Mouse (Mus musculus): ENCODE measurements at regions not wholly inside any gene's neighbourhood (a gene's known extent, or its start where the extent isn't known, plus 50 kb on each side); places are given as distances from the start of the nearest gene placed in this dataset.

- peak; percentile 29 for DNase-seq (ENCODE audit: low read depth)
Measured at GRCm38 (mm10) chr14:25372581-25372980, 86.4 kb upstream of the Zmiz1 start.

DNA sequence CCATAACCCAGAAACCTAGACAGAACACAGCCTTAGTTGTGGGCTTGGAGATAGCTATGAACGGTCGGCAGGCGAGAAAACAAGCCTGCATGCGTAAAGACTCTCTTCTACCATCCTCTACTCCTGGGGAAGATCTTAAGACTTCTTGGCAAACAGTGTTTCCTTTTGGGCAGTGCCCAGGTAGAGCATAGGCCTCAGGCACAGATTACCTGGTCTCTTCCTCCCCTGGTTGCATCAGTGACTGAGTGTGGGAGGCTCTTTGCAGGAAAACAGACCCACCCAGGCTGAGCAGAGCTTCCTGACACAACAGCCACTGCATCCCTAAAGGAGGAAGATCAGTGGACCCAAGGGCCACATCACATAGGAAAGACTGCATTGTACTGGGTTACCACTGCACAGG lies 85.8 kb upstream of the Zmiz1 start:
- DNase-seq (ENCODE audit: low read depth): no peak

DNA sequence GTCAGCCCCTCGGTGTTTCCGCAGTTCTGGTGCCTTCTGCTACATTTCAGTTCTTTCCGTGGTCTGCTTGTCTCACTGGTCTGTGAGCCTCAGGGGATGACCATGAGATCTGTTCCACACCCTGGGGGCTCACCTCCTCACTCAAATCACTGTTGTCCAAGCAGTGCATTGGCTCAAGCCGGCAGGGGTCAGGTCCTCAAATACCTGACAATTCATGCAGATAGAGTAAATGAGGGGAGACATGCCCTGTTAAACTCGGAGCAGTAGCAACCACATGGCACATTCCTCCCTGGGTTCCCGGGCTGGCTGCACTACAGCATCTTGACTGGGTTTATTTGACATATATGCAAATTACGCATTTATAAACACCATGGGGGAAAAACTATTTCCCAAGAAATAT lies 84.0 kb upstream of the Zmiz1 start:
- DNase-seq (ENCODE audit: low read depth): no peak

- peak; percentile 9 for DNase-seq (ENCODE audit: low read depth)
Measured at GRCm38 (mm10) chr14:25377091-25377490, 81.9 kb upstream of the Zmiz1 start.

GRCm38 (mm10) chr14:25377554-25377899 lies 81.5 kb upstream of the Zmiz1 start:
- DNase-seq (ENCODE audit: low read depth): peak; percentile 77

DNA sequence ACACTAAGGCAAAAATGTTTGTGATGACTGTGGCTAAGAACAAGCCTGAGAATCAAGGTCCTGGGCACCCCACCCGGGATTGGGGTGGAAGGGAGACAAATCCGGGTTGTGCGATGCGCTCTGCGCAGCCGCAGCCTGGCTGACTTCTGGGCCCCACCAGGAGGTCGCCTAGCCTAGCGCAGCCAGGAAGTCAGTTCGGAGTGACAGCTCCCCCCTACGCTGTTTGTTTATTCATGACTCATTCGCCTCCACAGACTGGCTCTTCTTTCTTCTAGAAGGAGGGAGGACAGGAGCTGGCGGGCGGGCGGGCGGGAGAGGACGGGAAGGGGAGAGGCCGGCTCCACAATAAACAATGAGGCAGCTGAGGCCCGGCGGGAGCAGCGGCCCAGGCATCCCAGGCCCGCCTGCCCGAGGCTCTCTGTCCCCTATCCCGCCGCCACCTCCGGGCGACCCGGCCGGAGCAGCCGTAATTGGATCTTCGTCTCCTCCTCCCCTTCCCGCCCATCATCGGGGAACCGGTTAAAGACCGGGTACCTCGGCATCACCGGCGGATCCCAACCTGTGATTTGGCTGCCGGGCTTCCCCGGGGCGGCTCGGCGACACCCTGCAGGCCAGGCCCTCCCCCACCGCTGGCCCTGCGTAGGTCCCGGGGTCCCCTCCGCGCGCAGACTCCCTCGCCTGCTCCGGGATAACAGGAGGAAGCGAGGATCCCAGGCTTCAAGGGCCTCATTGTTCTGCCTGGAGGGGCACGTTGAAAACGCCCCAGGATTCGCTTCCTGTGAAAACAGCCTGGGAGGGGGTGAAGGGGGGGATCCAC lies 80.9 kb upstream of the Zmiz1 start:
- peak; percentile 90 for DNase-seq (ENCODE audit: low read depth)

GRCm38 (mm10) chr14:25378717-25379224 lies 80.2 kb upstream of the Zmiz1 start:
- peak; percentile 84 for DNase-seq (ENCODE audit: low read depth)

DNA sequence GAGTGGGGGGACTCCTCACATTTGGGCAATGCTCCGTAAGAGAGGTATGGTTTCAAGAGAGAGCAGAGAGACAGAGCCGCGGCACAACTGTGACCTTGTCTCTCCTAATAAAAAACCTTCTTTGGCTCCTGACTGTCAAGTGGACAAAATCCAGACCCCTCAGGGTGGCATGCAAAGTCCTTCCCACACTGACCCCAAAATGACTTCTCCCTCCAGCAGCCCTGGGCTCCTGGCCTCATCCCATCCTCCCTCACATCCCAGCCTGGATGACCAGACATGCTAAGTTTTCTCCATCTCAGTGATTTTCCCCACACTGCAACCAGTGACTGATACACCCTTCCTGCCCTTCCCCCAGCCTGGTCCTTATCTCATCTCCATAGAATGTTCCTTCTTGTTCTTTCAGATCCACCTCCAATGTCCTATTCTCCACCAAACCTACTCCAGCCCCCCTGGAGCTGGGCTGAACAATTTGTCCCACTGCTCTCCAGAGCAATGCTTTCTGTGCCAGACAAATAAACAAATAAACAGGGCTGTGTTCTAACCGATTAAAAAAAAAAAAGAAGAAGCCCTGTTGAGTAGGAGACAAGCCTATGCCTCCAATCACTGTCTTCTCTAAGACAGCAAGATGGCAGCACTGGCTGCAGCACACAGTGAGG lies 75.7 kb upstream of the Zmiz1 start:
- no peak for DNase-seq (ENCODE audit: low read depth)

DNA sequence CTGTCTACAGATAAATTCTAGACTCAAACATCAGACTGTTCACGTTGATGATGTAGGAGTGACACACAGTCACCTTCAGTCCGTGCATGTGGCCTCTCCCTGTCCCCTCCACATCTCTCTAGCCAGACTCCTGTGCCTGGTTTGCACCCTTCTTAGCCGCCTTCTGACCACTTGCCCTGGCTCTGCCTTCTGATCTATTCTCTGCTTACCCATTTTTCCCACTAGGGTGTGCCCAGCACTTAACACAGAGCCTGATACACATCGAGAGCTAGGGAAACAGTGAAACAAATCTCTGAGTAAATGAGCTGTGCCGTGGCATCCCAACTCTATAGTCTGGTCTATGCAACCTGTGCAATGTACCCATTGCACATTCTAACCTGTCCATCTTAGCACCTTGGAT lies 73.3 kb upstream of the Zmiz1 start:
- peak; percentile 31 for DNase-seq (ENCODE audit: low read depth)

DNA sequence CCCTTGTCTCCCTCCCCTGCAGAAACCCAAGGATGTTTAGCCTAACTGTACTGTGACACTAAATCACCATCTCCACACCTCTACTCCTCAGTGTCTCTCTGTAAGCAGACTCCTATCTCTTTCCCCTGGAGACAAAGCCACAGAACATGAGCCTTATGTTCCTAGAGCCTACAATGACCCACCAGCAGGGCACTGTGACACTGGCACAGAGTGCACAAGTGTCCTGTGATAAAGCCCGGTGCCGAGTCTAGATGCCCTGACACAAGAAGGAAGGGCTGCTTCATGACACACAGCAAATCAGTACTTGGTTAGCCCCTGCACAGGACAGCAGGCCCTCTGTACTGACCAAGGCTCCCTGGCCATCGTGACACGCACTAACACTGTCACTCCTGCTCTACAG lies 71.2 kb upstream of the Zmiz1 start:
- DNase-seq (ENCODE audit: low read depth): no peak

GRCm38 (mm10) chr14:25389314-25389713 lies 69.7 kb upstream of the Zmiz1 start:
- no peak for DNase-seq (ENCODE audit: low read depth)

DNA sequence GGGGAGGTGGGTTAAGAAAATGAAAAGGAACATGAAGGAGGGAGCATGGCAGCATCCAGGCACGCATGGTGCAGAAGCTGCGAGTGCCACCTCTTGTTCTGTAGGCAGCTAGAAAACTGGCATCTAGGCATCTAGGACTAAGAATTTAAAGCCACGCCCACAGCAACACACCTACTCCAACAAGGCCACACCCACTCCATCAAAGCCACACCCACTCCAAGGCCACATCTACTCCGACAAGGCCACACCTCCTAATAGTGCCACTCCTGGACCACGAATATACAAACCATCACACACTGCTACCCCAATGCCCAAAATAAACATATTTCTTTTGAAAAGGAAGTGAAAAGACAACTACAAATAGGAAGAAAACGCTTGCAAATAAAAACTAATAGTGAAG lies 66.6 kb upstream of the Zmiz1 start:
- DNase-seq (ENCODE audit: low read depth): no peak

DNA sequence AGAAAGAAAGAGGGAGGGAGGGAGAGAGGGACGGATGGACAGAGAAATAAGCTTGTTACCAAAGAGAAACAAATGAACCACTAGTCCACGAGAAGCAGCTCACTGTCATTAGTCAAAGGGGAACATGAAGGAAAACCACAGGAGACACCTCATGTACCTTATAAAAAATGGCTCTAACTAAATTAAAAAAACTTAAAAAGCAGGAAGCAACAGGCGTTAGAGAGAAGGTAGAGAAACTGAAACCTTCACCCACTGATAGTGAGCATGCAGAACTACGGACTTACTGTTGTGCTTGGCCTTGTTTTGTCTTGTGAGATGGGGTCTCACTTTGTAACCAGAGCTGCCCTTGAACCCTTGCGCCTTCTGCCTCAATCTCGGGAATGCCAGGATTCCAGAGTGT lies 66.0 kb upstream of the Zmiz1 start:
- no peak for DNase-seq (ENCODE audit: low read depth)

- DNase-seq (ENCODE audit: low read depth): no peak
Measured at GRCm38 (mm10) chr14:25394931-25395330, 64.1 kb upstream of the Zmiz1 start.

- peak; percentile 80 for DNase-seq (ENCODE audit: low read depth)
Measured at GRCm38 (mm10) chr14:25396990-25397531, 61.9 kb upstream of the Zmiz1 start.

GRCm38 (mm10) chr14:25397751-25398150 lies 61.2 kb upstream of the Zmiz1 start:
- no peak for DNase-seq (ENCODE audit: low read depth)

GRCm38 (mm10) chr14:25398745-25399144 lies 60.2 kb upstream of the Zmiz1 start:
- DNase-seq (ENCODE audit: low read depth): no peak

DNA sequence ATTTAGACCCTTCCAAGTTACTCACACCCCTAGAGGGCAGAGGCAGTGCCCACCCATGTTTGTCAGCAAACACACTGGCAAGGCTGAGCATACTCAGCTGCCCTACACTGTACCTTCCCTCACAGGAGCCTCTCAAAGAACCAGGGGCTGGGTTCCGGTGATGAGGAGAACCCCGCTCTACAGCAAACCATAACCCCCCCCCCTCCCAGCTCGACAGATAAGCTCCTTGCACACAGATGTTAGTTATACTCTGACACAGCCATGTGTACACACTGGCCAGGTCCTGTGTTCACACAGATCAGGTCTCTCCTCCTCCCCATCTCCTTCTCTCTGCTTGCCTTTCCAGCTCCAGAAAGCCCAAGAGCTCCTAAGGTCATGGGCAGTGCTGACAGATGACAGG lies 59.7 kb upstream of the Zmiz1 start:
- DNase-seq (ENCODE audit: low read depth): no peak

DNA sequence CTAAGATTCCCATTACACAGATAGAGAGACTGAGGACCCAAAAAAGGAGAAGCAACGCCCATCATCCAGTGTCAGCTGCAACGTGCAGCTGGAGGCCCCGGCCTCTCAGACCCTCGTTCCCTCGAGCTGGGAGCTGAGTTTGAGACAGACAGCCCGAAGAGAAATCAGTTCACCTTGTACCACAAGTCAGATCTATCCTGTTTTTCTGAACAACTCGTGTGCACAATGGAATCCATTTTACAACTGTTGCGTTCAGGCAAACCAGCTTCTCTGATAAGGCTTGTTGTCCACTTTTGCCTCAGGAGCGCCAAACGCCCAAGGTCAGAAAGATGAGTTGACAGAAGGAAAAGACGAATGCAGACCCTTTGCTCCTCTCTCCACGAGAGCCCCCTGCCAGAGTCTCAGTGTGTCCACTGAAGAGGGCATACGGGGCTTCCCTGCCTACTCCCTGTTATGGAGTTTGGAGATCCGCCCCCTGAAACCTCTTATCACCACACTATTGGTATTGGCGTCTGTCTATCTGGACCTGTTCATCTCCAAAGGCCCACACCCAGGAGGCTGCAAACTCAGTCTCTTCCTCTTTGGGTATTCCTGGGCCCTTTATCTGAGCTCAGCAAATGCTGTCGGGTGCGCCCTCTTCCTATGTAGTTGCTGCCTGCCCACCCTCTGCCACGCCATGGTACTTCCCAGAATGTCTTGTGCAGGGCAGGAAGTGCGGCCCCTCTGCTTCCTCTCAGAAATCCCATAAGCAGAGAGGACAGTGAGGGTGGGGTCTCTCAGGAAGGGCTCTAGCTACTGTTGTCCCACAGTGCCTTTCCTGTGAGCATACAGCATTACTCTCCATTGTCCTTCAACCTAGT lies 57.7 kb upstream of the Zmiz1 start:
- DNase-seq (ENCODE audit: low read depth): no peak

DNA sequence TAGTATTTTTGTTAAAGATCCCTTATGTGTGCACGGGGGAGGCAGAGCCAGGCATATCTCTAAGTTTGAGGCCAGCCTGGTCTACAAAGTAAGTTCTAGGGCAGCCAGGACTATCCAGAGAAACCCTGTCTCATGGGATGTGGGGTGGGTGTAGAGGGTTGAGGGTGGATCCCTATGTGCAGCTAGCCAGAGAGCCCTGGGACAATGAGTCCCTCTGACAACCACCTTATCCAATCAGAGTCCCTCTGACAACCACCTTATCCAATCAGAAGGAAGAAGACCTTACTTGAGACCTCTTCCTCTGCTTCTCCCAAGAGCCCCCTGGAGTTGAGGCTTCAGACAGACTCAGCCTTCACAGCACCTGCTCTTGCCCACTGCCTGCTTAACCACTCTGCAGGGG lies 56.6 kb upstream of the Zmiz1 start:
- no peak for DNase-seq (ENCODE audit: low read depth)

GRCm38 (mm10) chr14:25405191-25405590 lies 53.8 kb upstream of the Zmiz1 start:
- peak; percentile 32 for DNase-seq (ENCODE audit: low read depth)

DNA sequence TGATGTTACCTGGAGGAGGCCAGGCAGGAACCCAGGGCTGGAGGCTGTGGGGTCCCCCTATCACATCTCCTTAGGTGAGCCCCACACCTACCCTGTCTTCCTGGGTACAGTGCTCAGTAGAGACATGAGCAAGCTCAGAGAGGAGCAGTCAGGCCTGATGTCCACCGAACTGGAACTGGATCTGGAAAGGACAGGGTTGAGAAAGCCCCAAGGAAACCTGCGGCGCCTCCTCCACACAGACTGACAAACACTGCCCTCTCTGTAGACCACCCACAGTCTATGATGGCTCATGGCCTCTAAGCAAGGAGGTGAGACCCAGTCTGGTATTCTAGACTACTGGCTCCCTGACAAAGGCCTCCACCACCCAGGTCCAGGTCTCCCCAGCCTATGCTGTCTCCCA lies 52.9 kb upstream of the Zmiz1 start:
- no peak for DNase-seq (ENCODE audit: low read depth)
